ENCODE assay signal across 17 mouse cellular contexts in the genomic region with DNA sequence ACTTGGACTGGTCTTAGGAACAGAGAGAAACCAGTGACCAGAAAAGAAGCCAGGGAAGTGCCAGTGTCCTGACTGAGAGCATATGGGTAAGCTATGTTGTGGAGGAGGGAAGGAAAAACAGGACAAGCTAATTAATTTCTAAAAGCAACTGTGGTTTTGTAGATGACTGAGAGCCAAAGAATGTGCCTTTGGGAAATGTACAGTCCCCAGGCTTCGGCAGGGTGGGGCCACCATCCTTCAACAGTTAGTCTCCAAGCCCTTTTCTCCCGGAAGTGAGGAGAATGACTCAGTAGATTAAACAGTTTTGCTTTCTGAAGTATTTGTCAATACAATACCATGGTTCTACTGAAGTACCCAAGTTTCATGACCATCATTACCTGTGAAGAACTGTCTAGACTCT. TPM values are rescaled to one million over a fixed set of nuclear protein-coding genes. Genes with fewer than 3 reads are reported as not detected.
DNase-seq lines count a peak whose midpoint lies in the region; ATAC-seq and TF ChIP-seq lines count a peak whose summit lies in the region.
"Had no signal": no experiment of that assay in that cellular context is flagged by ENCODE, and none has a peak within 500 bp of the region (broad histone marks: within the 10 kb centered on the region; RNA-seq: fewer than 3 reads in every experiment).

No protein-coding gene starts in this region.

- H3K9ac ChIP-seq in forebrain, postnatal 0 days = no peak overlapping the region
- H3K9ac ChIP-seq: limb, embryonic 15.5 days; neural tube, embryonic 12.5 days had no signal

- no peaks in the 10 kb centered on the region for H3K36me3 ChIP-seq in heart, embryonic 10.5 days
- H3K36me3 ChIP-seq in forebrain, postnatal 0 days (ENCODE audit: insufficient read depth) = no peaks in the 10 kb centered on the region
- H3K36me3 ChIP-seq: hindbrain, embryonic 10.5 days; limb, embryonic 15.5 days; neural tube, embryonic 12.5 days had no signal

- no peak overlapping the region for H3K4me3 ChIP-seq in heart, embryonic 10.5 days
- H3K4me3 ChIP-seq in brown adipose tissue, adult 24 weeks (ENCODE audit: insufficient read depth, low read depth, low read length) = no peak overlapping the region
- H3K4me3 ChIP-seq in forebrain, postnatal 0 days (ENCODE audit: low read depth, low read length) = no peak overlapping the region
- H3K4me3 ChIP-seq: hindbrain, embryonic 10.5 days; limb, embryonic 15.5 days; neural tube, embryonic 12.5 days had no signal

- H3K27ac ChIP-seq in heart, embryonic 10.5 days = no peak overlapping the region
- peak overlapping the region; percentile 18; the same call in 1 of the 2 replicates for H3K27ac ChIP-seq in brown adipose tissue, adult 24 weeks (replicated peaks; ENCODE audit: low read depth, low read length)
- H3K27ac ChIP-seq in forebrain, postnatal 0 days (ENCODE audit: low read depth, low read length) = no peak overlapping the region
- H3K27ac ChIP-seq: hindbrain, embryonic 10.5 days; limb, embryonic 15.5 days; neural tube, embryonic 12.5 days had no signal

- intact Hi-C loops in heart, postnatal 36 days (cut with DNase I) = no loop called here

- H3K4me2 ChIP-seq in forebrain, postnatal 0 days (ENCODE audit: low read depth) = no peak overlapping the region
- H3K4me2 ChIP-seq: limb, embryonic 15.5 days; neural tube, embryonic 12.5 days had no signal

- H3K9me3 ChIP-seq in heart, embryonic 10.5 days = no peaks in the 10 kb centered on the region
- no peaks in the 10 kb centered on the region for H3K9me3 ChIP-seq in forebrain, postnatal 0 days (ENCODE audit: low read length)
- H3K9me3 ChIP-seq: hindbrain, embryonic 10.5 days; limb, embryonic 15.5 days; neural tube, embryonic 12.5 days had no signal

- peaks cover 9% of the 10 kb centered on the region for H3K4me1 ChIP-seq in heart, embryonic 10.5 days
- no peaks in the 10 kb centered on the region for H3K4me1 ChIP-seq in brown adipose tissue, adult 24 weeks (ENCODE audit: control insufficient read depth, insufficient read depth, insufficient read length, low read length)
- H3K4me1 ChIP-seq in forebrain, postnatal 0 days (ENCODE audit: insufficient read depth) = no peaks in the 10 kb centered on the region

- H3K27me3 ChIP-seq in heart, embryonic 10.5 days (ENCODE audit: insufficient read depth, poor library complexity, severe bottlenecking) = peaks cover 15% of the 10 kb centered on the region; the same call in 1 of the 2 replicates
- peaks cover 4% of the 10 kb centered on the region for H3K27me3 ChIP-seq in forebrain, postnatal 0 days (ENCODE audit: insufficient read depth, low read length)
- H3K27me3 ChIP-seq: limb, embryonic 15.5 days had no signal

- no peak for TF ChIP-seq CTCF in forebrain, postnatal 0 days (IDR thresholded peaks at IDR 0.05; ENCODE audit: low read depth)

- 66% methylated on average over 2 of the region's 2 CpGs for WGBS in heart, embryonic 10.5 days
- 82% methylated on average over 2 of the region's 2 CpGs for WGBS in forebrain, postnatal 0 days

- DNase-seq in heart, embryonic 10.5 days (ENCODE audit: low spot score) = peak; percentile 53
- no peak for DNase-seq in heart, postnatal 36 days
- peak; percentile 99 for DNase-seq in 3T3-L1 (ENCODE audit: low read depth, low spot score)
- DNase-seq in forebrain, postnatal 0 days = no peak
- DNase-seq: cerebellum, adult 2 months; midbrain, embryonic 14.5 days; thymus, postnatal 4 days had no signal

- peak; percentile 48; the same call in 1 of the 2 replicates for ATAC-seq in megakaryocyte, adult 5-6 weeks (ENCODE audit: poor library complexity, severe bottlenecking)
- ATAC-seq in forebrain, postnatal 0 days = no peak
- ATAC-seq in megakaryocyte-erythroid progenitor cell, adult 5-6 weeks (replicated peaks; ENCODE audit: low FRiP score, low TSS enrichment, poor library complexity, severe bottlenecking) = no peak
- ATAC-seq: CD4-positive, CD25-positive, alpha-beta regulatory T cell, adult 4 months; inflammation-experienced regulatory T-cells, adult 6 months had no signal

RNA-seq across cellular contexts. Expression of a gene that starts 5.1 kb away (rescaled TPM):
- polyA plus RNA-seq in heart, embryonic 10.5 days (2016; fragmentation: Nextera tagmentation; extraction: Ambion mirVana) = 4.0 and 4.6 TPM in 2 replicates
- total RNA-seq in heart, postnatal 36 days (2021) = 10 to 100 TPM; 10.3 to 10.8 TPM
- polyA plus RNA-seq in brown adipose tissue, adult 24 weeks (2012; ENCODE audit: insufficient read depth, insufficient read length, missing spikeins) = 4.4 and 5.5 TPM in 2 replicates
- 11.1 and 12.2 TPM in 2 replicates for total RNA-seq in megakaryocyte, adult 5-6 weeks (2015)
- 6.0 and 9.0 TPM in 2 replicates for total RNA-seq in megakaryocyte, adult 5-6 weeks (2017)
- total RNA-seq in forebrain, postnatal 0 days (2014; rRNA removed) = 4.8 and 5.1 TPM in 2 replicates
- 1.4 and 1.5 TPM in 2 replicates for polyA plus RNA-seq in forebrain, postnatal 0 days (2015; fragmentation: Nextera tagmentation; extraction: Ambion mirVana)
- not detected in 2 replicates for total RNA-seq in megakaryocyte-erythroid progenitor cell, adult 5-6 weeks (2014; fragmentation: Nextera tagmentation)
- 0.23 and 0.53 TPM in 2 replicates for total RNA-seq in megakaryocyte-erythroid progenitor cell, adult 5-6 weeks (2017)

RNA-seq across cellular contexts. Expression of a gene that starts 16.5 kb away (rescaled TPM):
- 30.0 and 31.8 TPM in 2 replicates for polyA plus RNA-seq in heart, embryonic 10.5 days (2016; fragmentation: Nextera tagmentation; extraction: Ambion mirVana)
- total RNA-seq in heart, postnatal 36 days (2021) = under 1 TPM; 0.44 to 0.46 TPM
- polyA plus RNA-seq in brown adipose tissue, adult 24 weeks (2012; ENCODE audit: insufficient read depth, insufficient read length, missing spikeins) = not detected in 2 replicates
- 50.9 and 59.7 TPM in 2 replicates for total RNA-seq in megakaryocyte, adult 5-6 weeks (2015)
- total RNA-seq in megakaryocyte, adult 5-6 weeks (2017) = 68.9 and 80.2 TPM in 2 replicates
- total RNA-seq in forebrain, postnatal 0 days (2014; rRNA removed) = 2.5 and 3.9 TPM in 2 replicates
- 2.3 and 2.7 TPM in 2 replicates for polyA plus RNA-seq in forebrain, postnatal 0 days (2015; fragmentation: Nextera tagmentation; extraction: Ambion mirVana)
- total RNA-seq in megakaryocyte-erythroid progenitor cell, adult 5-6 weeks (2014; fragmentation: Nextera tagmentation) = 3.9 and 4.6 TPM in 2 replicates
- 4.7 and 8.2 TPM in 2 replicates for total RNA-seq in megakaryocyte-erythroid progenitor cell, adult 5-6 weeks (2017)

RNA-seq across cellular contexts. Expression of a gene that starts 58.6 kb away (rescaled TPM):
- 0.14 and 1.5 TPM in 2 replicates for polyA plus RNA-seq in heart, embryonic 10.5 days (2016; fragmentation: Nextera tagmentation; extraction: Ambion mirVana)
- total RNA-seq in heart, postnatal 36 days (2021) = under 1 TPM in 1 of 2 experiments, not detected in 1; 0.22 TPM
- polyA plus RNA-seq in brown adipose tissue, adult 24 weeks (2012; ENCODE audit: insufficient read depth, insufficient read length, missing spikeins) = 13.8 and 36.9 TPM in 2 replicates
- 0.23 and 0.96 TPM in 2 replicates for total RNA-seq in megakaryocyte, adult 5-6 weeks (2015)
- total RNA-seq in megakaryocyte, adult 5-6 weeks (2017) = 0.73 and 0.81 TPM in 2 replicates
- 0.54 and 0.95 TPM in 2 replicates for total RNA-seq in forebrain, postnatal 0 days (2014; rRNA removed)
- 0.15 and 0.20 TPM in 2 replicates for polyA plus RNA-seq in forebrain, postnatal 0 days (2015; fragmentation: Nextera tagmentation; extraction: Ambion mirVana)
- total RNA-seq in megakaryocyte-erythroid progenitor cell, adult 5-6 weeks (2014; fragmentation: Nextera tagmentation) = not detected in 2 replicates
- not detected in 2 replicates for total RNA-seq in megakaryocyte-erythroid progenitor cell, adult 5-6 weeks (2017)
- total RNA-seq: granulocyte monocyte progenitor cell, adult 5-6 weeks; layer of hippocampus, adult 18-20 months had no signal
- polyA plus RNA-seq: CD4-positive, CD25-positive, alpha-beta regulatory T cell, adult 4 months; cerebellum, adult 2 months; neural tube, embryonic 12.5 days had no signal

Comparison
In these comparisons a context has a peak if more than half of its experiments do, and no peak if none do; other contexts are left out.
1. DNase-seq: peak in heart, embryonic 10.5 days (single experiment) and 3T3-L1 (single experiment); none in heart, postnatal 36 days (0 of 2) and forebrain, postnatal 0 days (single experiment).
2. RNA of a gene that starts 16.5 kb away (total RNA-seq): 50.9 to 80.2 TPM in megakaryocyte, adult 5-6 weeks; 3.9 to 8.2 TPM in megakaryocyte-erythroid progenitor cell, adult 5-6 weeks, 2.5 to 3.9 TPM in forebrain, postnatal 0 days and 0.44 to 0.46 TPM in heart, postnatal 36 days; every median in the first group is over 4 times any median in the second.